Mouse (Mus musculus) hindbrain, embryonic 10.5 days (tissue): ENCODE results near the gene Exoc3l2. TPM values are rescaled to one million over a fixed set of nuclear protein-coding genes. Genes with fewer than 3 reads are reported as not detected.

Experiments
- DNase-seq: peaks from one replicate; pipeline ENCODE4 v3.0.0-alpha.2; 2017; ENCODE audit warnings: low spot score
- H3K27ac ChIP-seq: fragments of 300-500 bp; sonication (generic); 2 replicates; pipeline ENCODE4 v1.5.1; 2016; ENCODE audit warnings: mild to moderate bottlenecking, moderate library complexity
- H3K27me3 ChIP-seq: fragments of 300-500 bp; sonication (generic); 2 replicates; pipeline ENCODE4 v1.6.1; 2016; ENCODE audit warnings: mild to moderate bottlenecking; ENCODE audit not compliant: poor library complexity, insufficient read depth, severe bottlenecking
- H3K36me3 ChIP-seq: fragments of 300-500 bp; sonication (generic); 2 replicates; pipeline ENCODE4 v1.6.1; 2016; ENCODE audit warnings: mild to moderate bottlenecking, moderate library complexity
- H3K4me1 ChIP-seq: fragments of 300-500 bp; sonication (generic); replicated peaks from 2 replicates; pipeline ENCODE4 v1.6.1; 2016; ENCODE audit warnings: mild to moderate bottlenecking
- H3K4me3 ChIP-seq: fragments of 300-500 bp; sonication (generic); 2 replicates; pipeline ENCODE4 v1.5.1; 2016; ENCODE audit warnings: mild to moderate bottlenecking, moderate library complexity
- H3K9me3 ChIP-seq: fragments of 300-500 bp; sonication (generic); 2 replicates; pipeline ENCODE4 v1.6.1; 2016; ENCODE audit warnings: mild to moderate bottlenecking, moderate library complexity
- WGBS: fragments of 180-500 bp; shearing (Covaris S2); methylation state at CpG from one replicate; pipeline ENCODE4 v1.1.7; 2016; 5-methylcytosine and 5-hydroxymethylcytosine counted together
- polyA plus RNA-seq: library from polyadenylated mRNA; unstranded; fragments of >200 nt; fragmentation: Nextera tagmentation; extraction: Ambion mirVana; gene quantifications from 2 replicates; pipeline ENCODE4 v1.2.1, GENCODE M21; 2016

Gene Exoc3l2
- polyA plus RNA-seq, result 0.39 and 0.80 TPM in 2 replicates

GRCm38 (mm10) chr7:19462884-19463381 is at the start of gene Exoc3l2:
Gene Exoc3l2 (plus strand): TSS chr7:19463331.
- Histone ChIP-seq H3K36me3 (no peaks in the 10 kb centered on the region), H3K4me3 (peak within 1 kb of the TSS; percentile 31), H3K9me3 (no peaks in the 10 kb centered on the region), H3K27me3 (peaks cover 57% of the 10 kb centered on the region), H3K27ac (peak within 1 kb of the TSS; percentile 36), H3K4me1 (peaks cover 38% of the 10 kb centered on the region)
- WGBS, result 14% methylated on average over 6 of the region's 6 CpGs
- DNase-seq, result no peak

- Histone ChIP-seq H3K27ac (no peak overlapping the region), H3K4me1 (0 out of 2 replicates have a peak, but pooled peaks cover 10% of the 10 kb centered on the region), H3K4me3 (no peak overlapping the region), H3K9me3 (peaks cover 18% of the 10 kb centered on the region), H3K27me3 (peaks cover 34% of the 10 kb centered on the region), H3K36me3 (no peaks in the 10 kb centered on the region)
- DNase-seq, result no peak
- 93% methylated on average over 3 of the region's 3 CpGs for WGBS
Observed at GRCm38 (mm10) chr7:19413525-19413924, 49.6 kb upstream of the Exoc3l2 start.

GRCm38 (mm10) chr7:19416590-19416989 is 46.5 kb upstream of the Exoc3l2 start:
- Histone ChIP-seq H3K9me3 (peaks cover 18% of the 10 kb centered on the region), H3K27me3 (peaks cover 64% of the 10 kb centered on the region)
- WGBS, result 80% methylated on average over 15 of the region's 15 CpGs

GRCm38 (mm10) chr7:19420121-19420520 is 43.0 kb upstream of the Exoc3l2 start:
- Histone ChIP-seq H3K9me3 (peaks cover 5% of the 10 kb centered on the region), H3K4me1 (peaks cover 8% of the 10 kb centered on the region), H3K36me3 (peaks cover 6% of the 10 kb centered on the region), H3K27ac (no peak overlapping the region), H3K4me3 (no peak overlapping the region), H3K27me3 (peaks cover 81% of the 10 kb centered on the region)
- WGBS, result 9% methylated on average over 28 of the region's 28 CpGs
- no peak for DNase-seq

More at GRCm38 (mm10) chr7:19416590-19416989, 46.5 kb upstream of the Exoc3l2 start:
- DNase-seq, result no peak
- Histone ChIP-seq H3K4me1 (peaks cover 8% of the 10 kb centered on the region), H3K4me3 (no peak overlapping the region), H3K27ac (no peak overlapping the region), H3K36me3 (no peaks in the 10 kb centered on the region)

- peaks cover 8% of the 10 kb centered on the region for H3K4me1 ChIP-seq
Observed at GRCm38 (mm10) chr7:19420821-19421636, 42.1 kb upstream of the Exoc3l2 start.

GRCm38 (mm10) chr7:19423083-19423482 is 40.0 kb upstream of the Exoc3l2 start:
- DNase-seq, result no peak
- Histone ChIP-seq H3K27ac (no peak overlapping the region), H3K4me1 (peaks cover 10% of the 10 kb centered on the region), H3K4me3 (no peak overlapping the region), H3K9me3 (peaks cover 2% of the 10 kb centered on the region), H3K27me3 (peaks cover 55% of the 10 kb centered on the region), H3K36me3 (peaks cover 35% of the 10 kb centered on the region)
- WGBS, result 89% methylated on average over 3 of the region's 3 CpGs

More at GRCm38 (mm10) chr7:19420821-19421636, 42.1 kb upstream of the Exoc3l2 start:
- peaks cover 72% of the 10 kb centered on the region for H3K27me3 ChIP-seq
- H3K27ac ChIP-seq, result no peak overlapping the region
- DNase-seq, result peak; percentile 87
- peak overlapping the region; percentile 52 for H3K4me3 ChIP-seq
- peaks cover 15% of the 10 kb centered on the region for H3K36me3 ChIP-seq
- 13% methylated on average over 43 of the region's 43 CpGs for WGBS
- H3K9me3 ChIP-seq, result peaks cover 5% of the 10 kb centered on the region

- DNase-seq, result no peak
- no peak overlapping the region for H3K27ac ChIP-seq
- H3K9me3 ChIP-seq, result no peaks in the 10 kb centered on the region
- H3K4me3 ChIP-seq, result no peak overlapping the region
- H3K36me3 ChIP-seq, result peaks cover 45% of the 10 kb centered on the region
- peaks cover 45% of the 10 kb centered on the region for H3K27me3 ChIP-seq
- H3K4me1 ChIP-seq, result peaks cover 12% of the 10 kb centered on the region
- 64% methylated on average over 4 of the region's 4 CpGs for WGBS
Observed at GRCm38 (mm10) chr7:19424051-19424450, 39.1 kb upstream of the Exoc3l2 start.

- Histone ChIP-seq H3K27me3 (peaks cover 22% of the 10 kb centered on the region), H3K36me3 (peaks cover 68% of the 10 kb centered on the region), H3K27ac (no peak overlapping the region), H3K9me3 (no peaks in the 10 kb centered on the region), H3K4me3 (no peak overlapping the region), H3K4me1 (peaks cover 6% of the 10 kb centered on the region)
- no peak for DNase-seq
- WGBS, result 79% methylated on average over 6 of the region's 6 CpGs
Observed at GRCm38 (mm10) chr7:19426349-19426748, 36.8 kb upstream of the Exoc3l2 start.

GRCm38 (mm10) chr7:19426888-19427287 is 36.2 kb upstream of the Exoc3l2 start:
- no peaks in the 10 kb centered on the region for H3K9me3 ChIP-seq
- H3K36me3 ChIP-seq, result peaks cover 73% of the 10 kb centered on the region
- peaks cover 4% of the 10 kb centered on the region; the same call in 1 of the 2 replicates for H3K4me1 ChIP-seq
- no peak overlapping the region for H3K27ac ChIP-seq
- H3K4me3 ChIP-seq, result no peak overlapping the region
- 90% methylated on average over 6 of the region's 6 CpGs for WGBS
- H3K27me3 ChIP-seq, result peaks cover 18% of the 10 kb centered on the region
- DNase-seq, result no peak

GRCm38 (mm10) chr7:19427999-19428650 is 35.0 kb upstream of the Exoc3l2 start:
- no peak for DNase-seq
- Histone ChIP-seq H3K36me3 (peaks cover 86% of the 10 kb centered on the region), H3K4me1 (peaks cover 4% of the 10 kb centered on the region; the same call in 1 of the 2 replicates), H3K27me3 (peaks cover 5% of the 10 kb centered on the region), H3K4me3 (no peak overlapping the region), H3K9me3 (peaks cover 9% of the 10 kb centered on the region; the same call in 1 of the 2 replicates), H3K27ac (no peak overlapping the region)
- 69% methylated on average over 15 of the region's 15 CpGs for WGBS

- Histone ChIP-seq H3K27ac (no peak overlapping the region), H3K27me3 (peaks cover 2% of the 10 kb centered on the region; the same call in 1 of the 2 replicates), H3K9me3 (peaks cover 13% of the 10 kb centered on the region; the same call in 1 of the 2 replicates), H3K36me3 (peaks cover 100% of the 10 kb centered on the region), H3K4me1 (peaks cover 4% of the 10 kb centered on the region; the same call in 1 of the 2 replicates), H3K4me3 (no peak overlapping the region)
- DNase-seq, result no peak
- 70% methylated on average over 8 of the region's 8 CpGs for WGBS
Observed at GRCm38 (mm10) chr7:19429726-19430125, 33.4 kb upstream of the Exoc3l2 start.

GRCm38 (mm10) chr7:19430402-19430801 is 32.7 kb upstream of the Exoc3l2 start:
- no peak overlapping the region for H3K4me3 ChIP-seq
- peaks cover 100% of the 10 kb centered on the region for H3K36me3 ChIP-seq
- H3K27ac ChIP-seq, result no peak overlapping the region
- DNase-seq, result no peak
- peaks cover 4% of the 10 kb centered on the region; the same call in 1 of the 2 replicates for H3K4me1 ChIP-seq
- 95% methylated on average over 6 of the region's 6 CpGs for WGBS
- H3K9me3 ChIP-seq, result peaks cover 13% of the 10 kb centered on the region; the same call in 1 of the 2 replicates
- H3K27me3 ChIP-seq, result no peaks in the 10 kb centered on the region
